Mouse (Mus musculus) ES-E14 (cell line): Measurements from ENCODE around the gene Hdac5. TPM values are rescaled to one million over a fixed set of nuclear protein-coding genes. Genes with fewer than 3 reads are reported as not detected.

Experiments used
- DNase-seq: peaks from one replicate; pipeline ENCODE4 v3.0.0-alpha.2; 2013; ENCODE audit warnings: low read depth, low spot score
- H3K27ac ChIP-seq: 2 replicates; pipeline ENCODE4 v1.5.1; 2012; ENCODE audit warnings: low read depth, mild to moderate bottlenecking, low read length, moderate library complexity, mixed read lengths; ENCODE audit not compliant: poor library complexity, insufficient read depth, severe bottlenecking
- H3K36me3 ChIP-seq: 2 replicates; pipeline ENCODE4 v1.6.1; 2012; ENCODE audit warnings: mild to moderate bottlenecking, low read length, moderate library complexity, mixed read lengths; ENCODE audit not compliant: control insufficient read depth, poor library complexity, insufficient read depth, severe bottlenecking
- H3K4me1 ChIP-seq, 2 experiments: fragments of 150-350 bp in 1 of 2; sonication (generic) in 1 of 2; 2 replicates each; pipeline ENCODE4 v1.6.1; 2012; ENCODE audit warnings: low read length in 2 of 2, mild to moderate bottlenecking in 1 of 2, mixed read lengths in 1 of 2; ENCODE audit not compliant: control insufficient read depth in 2 of 2, insufficient read depth in 2 of 2, poor library complexity in 1 of 2
- H3K4me3 ChIP-seq, 2 experiments: fragments of 150-350 bp in 1 of 2; sonication (generic) in 1 of 2; 2 replicates each; pipeline ENCODE4 v1.5.1; 2012; ENCODE audit warnings: low read length in 2 of 2, low read depth in 1 of 2, mild to moderate bottlenecking in 1 of 2, mixed read lengths in 1 of 2; ENCODE audit not compliant: insufficient read depth in 1 of 2, poor library complexity in 1 of 2, severe bottlenecking in 1 of 2
- H3K9ac ChIP-seq: 2 replicates; pipeline ENCODE4 v1.6.1; 2012; ENCODE audit warnings: low read depth, mild to moderate bottlenecking, low read length, mixed read lengths; ENCODE audit not compliant: poor library complexity, insufficient read depth, severe bottlenecking
- H3K9me3 ChIP-seq: fragments of 150-350 bp; sonication (generic); 2 replicates; pipeline ENCODE4 v1.6.1; 2012; ENCODE audit warnings: low read depth, mild to moderate bottlenecking, low read length; ENCODE audit not compliant: control insufficient read depth, insufficient read depth
- CHD2 ChIP-seq: IDR thresholded peaks from 2 replicates; pipeline ENCODE4 v1.6.1; 2014; ENCODE audit warnings: mild to moderate bottlenecking, low read depth, low read length, inconsistent platforms
- HCFC1 ChIP-seq: IDR thresholded peaks from 2 replicates; pipeline ENCODE4 v1.6.1; 2012; ENCODE audit warnings: low read length, inconsistent platforms, borderline replicate concordance; ENCODE audit not compliant: insufficient read depth
- MAFK ChIP-seq: IDR thresholded peaks from 2 replicates; pipeline ENCODE4 v1.6.1; 2014; ENCODE audit warnings: mild to moderate bottlenecking, low read depth, low read length, inconsistent platforms; ENCODE audit not compliant: insufficient read depth
- ZC3H11A ChIP-seq: IDR thresholded peaks from 2 replicates; pipeline ENCODE4 v1.6.1; 2012; ENCODE audit warnings: low read depth, mild to moderate bottlenecking, inconsistent platforms, low read length, borderline replicate concordance
- ZNF384 ChIP-seq: IDR thresholded peaks from 2 replicates; pipeline ENCODE4 v1.6.1; 2012; ENCODE audit warnings: low read depth, low read length, inconsistent platforms
- in situ Hi-C, 2 experiments: fragments of 600-800 bp; cut with MboI; formaldehyde crosslinking; loops; one replicate each; pipeline ENCODE4 v1.15.1; 2025; ENCODE audit warnings: low sequenced_read_pairs in 2 of 2, inconsistent platforms in 1 of 2; ENCODE audit not compliant: unreplicated experiment in 2 of 2
- total RNA-seq: library from RNA; depleted of rRNA; stranded (reverse); fragments of 300-350 nt; gene quantifications from 2 replicates; pipeline ENCODE4 v1.2.3, GENCODE M21; 2012

Hdac5 gene
- total RNA-seq, 1 experiment, result 33.3 TPM

- no peak overlapping the region for H3K27ac ChIP-seq
- peaks cover 7 to 48% of the 10 kb centered on the region in 2 experiments; a peak in 2 of 4 replicates for H3K4me1 ChIP-seq
- no peak overlapping the region for H3K9ac ChIP-seq
- no peak for DNase-seq
- H3K36me3 ChIP-seq, result peaks cover 11% of the 10 kb centered on the region; the same call in 1 of the 2 replicates
- H3K4me3 ChIP-seq, result no peak overlapping the region
- in situ Hi-C loops, result no loop called here
- H3K9me3 ChIP-seq, result no peaks in the 10 kb centered on the region
- TF ChIP-seq HCFC1 (no peak), ZNF384 (no peak), CHD2 (no peak), MAFK (no peak), ZC3H11A (no peak)
Measured at GRCm38 (mm10) chr11:102221954-102222351, 8.0 kb downstream of the Hdac5 start.

- no peak overlapping the region for H3K27ac ChIP-seq
- DNase-seq, result no peak
- H3K36me3 ChIP-seq, result peaks cover 11% of the 10 kb centered on the region; the same call in 1 of the 2 replicates
- in situ Hi-C loops, result no loop called here
- no peaks in the 10 kb centered on the region for H3K9me3 ChIP-seq
- H3K4me3 ChIP-seq, result no peak overlapping the region
- H3K4me1 ChIP-seq, result peaks cover 7 to 45% of the 10 kb centered on the region in 2 experiments; a peak in 2 of 4 replicates
- H3K9ac ChIP-seq, result no peak overlapping the region
- TF ChIP-seq ZNF384 (no peak), MAFK (no peak)
Measured at GRCm38 (mm10) chr11:102221243-102221953, 8.6 kb downstream of the Hdac5 start.

- H3K27ac ChIP-seq, result no peak overlapping the region
- no peak overlapping the region for H3K4me3 ChIP-seq
- DNase-seq, result no peak
- in situ Hi-C loops, result no loop called here
- peaks cover 7 to 41% of the 10 kb centered on the region in 2 experiments; a peak in 2 of 4 replicates for H3K4me1 ChIP-seq
- peaks cover 11% of the 10 kb centered on the region; the same call in 1 of the 2 replicates for H3K36me3 ChIP-seq
- H3K9me3 ChIP-seq, result no peaks in the 10 kb centered on the region
- no peak overlapping the region for H3K9ac ChIP-seq
- TF ChIP-seq ZC3H11A (no peak), HCFC1 (no peak), ZNF384 (no peak), MAFK (no peak), CHD2 (no peak)
Measured at GRCm38 (mm10) chr11:102220451-102220850, 9.5 kb downstream of the Hdac5 start.

- H3K9ac ChIP-seq, result no peak overlapping the region
- TF ChIP-seq MAFK (no peak), ZC3H11A (no peak), HCFC1 (no peak), ZNF384 (no peak), CHD2 (no peak)
- no peak overlapping the region for H3K4me3 ChIP-seq
- in situ Hi-C loops, result no loop called here
- H3K4me1 ChIP-seq, result peaks cover 7 to 39% of the 10 kb centered on the region in 2 experiments; a peak in 3 of 4 replicates
- H3K27ac ChIP-seq, result no peak overlapping the region
- no peaks in the 10 kb centered on the region for H3K9me3 ChIP-seq
- no peak for DNase-seq
- peaks cover 11% of the 10 kb centered on the region; the same call in 1 of the 2 replicates for H3K36me3 ChIP-seq
Measured at GRCm38 (mm10) chr11:102219994-102220346, 10.0 kb downstream of the Hdac5 start.
